Mouse (Mus musculus) CH12.LX (cell line): Measurements from ENCODE around the gene Prim1. TPM values are rescaled to one million over a fixed set of nuclear protein-coding genes. Genes with fewer than 3 reads are reported as not detected.

ENCODE experiments used
- DNase-seq: peaks from one replicate; pipeline ENCODE4 v3.0.0-alpha.2; 2013; ENCODE audit errors: extremely low read depth
- H3K27ac ChIP-seq: 2 replicates; pipeline ENCODE4 v1.5.1; 2012; ENCODE audit warnings: low read depth, mild to moderate bottlenecking, control low read depth, moderate library complexity; ENCODE audit not compliant: insufficient read depth
- H3K27me3 ChIP-seq: replicated peaks from 2 replicates; pipeline ENCODE3; 2012; ENCODE audit warnings: inconsistent platforms
- H3K36me3 ChIP-seq, 2 experiments: replicated peaks in 1 of 2; 2 replicates each; pipeline versions ENCODE3 to v1.6.1; 2012; ENCODE audit warnings: inconsistent platforms in 1 of 2, low read length in 1 of 2, mild to moderate bottlenecking in 1 of 2, mixed read lengths in 1 of 2, moderate library complexity in 1 of 2; ENCODE audit not compliant: control insufficient read depth in 1 of 2, insufficient read depth in 1 of 2
- H3K4me1 ChIP-seq, 2 experiments: 2 replicates each; pipeline ENCODE4 v1.6.1; 2012; ENCODE audit warnings: inconsistent platforms in 1 of 2, moderate library complexity in 1 of 2; ENCODE audit not compliant: insufficient read depth in 2 of 2, control insufficient read depth in 1 of 2
- H3K4me2 ChIP-seq: 2 replicates; pipeline ENCODE4 v1.6.1; 2012; ENCODE audit warnings: low read depth, mild to moderate bottlenecking, control low read depth; ENCODE audit not compliant: poor library complexity, insufficient read depth, severe bottlenecking
- H3K4me3 ChIP-seq, 3 experiments: fragments of 150-350 bp in 1 of 3; sonication (generic) in 1 of 3; replicated peaks in 1 of 3; 2 replicates each; pipeline versions ENCODE3 to v1.5.1; 2011 to 2012; ENCODE audit warnings: low read depth in 2 of 3, low read length in 2 of 3, mild to moderate bottlenecking in 2 of 3, moderate library complexity in 2 of 3, control low read depth in 1 of 3, improper control_type of control experiment in 1 of 3, inconsistent platforms in 1 of 3, mixed read lengths in 1 of 3; ENCODE audit not compliant: poor library complexity in 1 of 3
- H3K79me2 ChIP-seq: replicated peaks from 2 replicates; pipeline ENCODE4 v1.6.1; 2012; ENCODE audit warnings: mild to moderate bottlenecking, moderate library complexity; ENCODE audit not compliant: control insufficient read depth, poor library complexity, insufficient read depth, severe bottlenecking; ENCODE audit errors: extremely low read depth
- H3K9ac ChIP-seq: 2 replicates; pipeline ENCODE4 v1.6.1; 2012; ENCODE audit warnings: low read depth, mild to moderate bottlenecking, control low read depth, moderate library complexity; ENCODE audit not compliant: insufficient read depth
- H3K9me3 ChIP-seq: replicated peaks from 2 replicates; pipeline ENCODE3; 2012; ENCODE audit warnings: low read length, inconsistent platforms, mixed read lengths
- BHLHE40 ChIP-seq: IDR thresholded peaks from 2 replicates; pipeline ENCODE4 v1.6.1; 2011; ENCODE audit warnings: mild to moderate bottlenecking, low read depth, low read length, improper control_type of control experiment
- CHD1 ChIP-seq: IDR thresholded peaks from 2 replicates; pipeline ENCODE4 v1.6.1; 2012; ENCODE audit warnings: low read depth, low read length, improper control_type of control experiment, inconsistent platforms
- E2F4 ChIP-seq: IDR thresholded peaks from 2 replicates; pipeline ENCODE4 v1.6.1; 2011; ENCODE audit warnings: low read depth, low read length, improper control_type of control experiment; ENCODE audit not compliant: insufficient replicate concordance
- MAX ChIP-seq: IDR thresholded peaks from 2 replicates; pipeline ENCODE4 v1.6.1; 2011; ENCODE audit warnings: low read length, improper control_type of control experiment
- MAZ ChIP-seq: IDR thresholded peaks from 2 replicates; pipeline ENCODE4 v1.6.1; 2012; ENCODE audit warnings: low read depth, mild to moderate bottlenecking, inconsistent platforms, low read length, improper control_type of control experiment, moderate library complexity
- MEF2A ChIP-seq: IDR thresholded peaks from 2 replicates; pipeline ENCODE4 v1.6.1; 2014; ENCODE audit warnings: low read depth, mild to moderate bottlenecking, inconsistent platforms, low read length, improper control_type of control experiment, borderline replicate concordance
- MXI1 ChIP-seq: IDR thresholded peaks from 2 replicates; pipeline ENCODE4 v1.6.1; 2011; ENCODE audit warnings: mild to moderate bottlenecking, low read depth, low read length, improper control_type of control experiment
- MYC ChIP-seq: IDR thresholded peaks from 2 replicates; pipeline ENCODE4 v1.6.1; 2011; ENCODE audit warnings: low read depth, mild to moderate bottlenecking, improper control_type of control experiment, low read length
- POLR2AphosphoS2 ChIP-seq: IDR thresholded peaks from 2 replicates; pipeline ENCODE4 v1.6.1; 2011; ENCODE audit warnings: low read depth, low read length, improper control_type of control experiment
- SIN3A ChIP-seq: IDR thresholded peaks from 2 replicates; pipeline ENCODE4 v1.6.1; 2012; ENCODE audit warnings: low read length, improper control_type of control experiment, inconsistent platforms
- USF1 ChIP-seq: IDR thresholded peaks from 2 replicates; pipeline ENCODE4 v1.6.1; 2014; ENCODE audit warnings: low read depth, mild to moderate bottlenecking, inconsistent platforms, low read length, improper control_type of control experiment
- ZKSCAN1 ChIP-seq: IDR thresholded peaks from 2 replicates; pipeline ENCODE4 v1.6.1; 2012; ENCODE audit warnings: low read depth, inconsistent platforms, low read length, improper control_type of control experiment, borderline replicate concordance
- ZNF384 ChIP-seq: IDR thresholded peaks from 2 replicates; pipeline ENCODE4 v1.6.1; 2012; ENCODE audit warnings: low read depth, low read length, improper control_type of control experiment, inconsistent platforms
- dilution Hi-C: fragments of 300-500 bp; cut with MboI; formaldehyde crosslinking; loops from 2 replicates; pipeline ENCODE4 v1.14.3; 2020; ENCODE audit warnings: low sequenced_read_pairs; ENCODE audit not compliant: extremely low pct_unique_long_range_greater_than_20kb, extremely low pct_ligation_motif_present
- in situ Hi-C: fragments of 300-500 bp; cut with MboI; formaldehyde crosslinking; loops from 3 replicates; pipeline ENCODE4 v1.14.3; 2019; ENCODE audit warnings: low sequenced_read_pairs, low pct_ligation_motif_present, low pct_unique_long_range_greater_than_20kb, mixed read lengths
- polyA plus RNA-seq: library from polyadenylated mRNA; unstranded; fragments of >175 nt; gene quantifications from 2 replicates; pipeline ENCODE4 v1.2.1, GENCODE M21; 2012; ENCODE audit warnings: low read depth; ENCODE audit not compliant: insufficient read length
- total RNA-seq, 2 experiments: library from RNA; depleted of rRNA; stranded (reverse); fragments of 300-350 nt in 1 of 2; fragments of >200 nt in 1 of 2; gene quantifications; 2 replicates each; pipeline ENCODE4 v1.2.3; 2012 to 2014

Prim1 gene
- total and polyA plus RNA-seq, 3 experiments = 69.5 to 151 (median 102) TPM

DNA sequence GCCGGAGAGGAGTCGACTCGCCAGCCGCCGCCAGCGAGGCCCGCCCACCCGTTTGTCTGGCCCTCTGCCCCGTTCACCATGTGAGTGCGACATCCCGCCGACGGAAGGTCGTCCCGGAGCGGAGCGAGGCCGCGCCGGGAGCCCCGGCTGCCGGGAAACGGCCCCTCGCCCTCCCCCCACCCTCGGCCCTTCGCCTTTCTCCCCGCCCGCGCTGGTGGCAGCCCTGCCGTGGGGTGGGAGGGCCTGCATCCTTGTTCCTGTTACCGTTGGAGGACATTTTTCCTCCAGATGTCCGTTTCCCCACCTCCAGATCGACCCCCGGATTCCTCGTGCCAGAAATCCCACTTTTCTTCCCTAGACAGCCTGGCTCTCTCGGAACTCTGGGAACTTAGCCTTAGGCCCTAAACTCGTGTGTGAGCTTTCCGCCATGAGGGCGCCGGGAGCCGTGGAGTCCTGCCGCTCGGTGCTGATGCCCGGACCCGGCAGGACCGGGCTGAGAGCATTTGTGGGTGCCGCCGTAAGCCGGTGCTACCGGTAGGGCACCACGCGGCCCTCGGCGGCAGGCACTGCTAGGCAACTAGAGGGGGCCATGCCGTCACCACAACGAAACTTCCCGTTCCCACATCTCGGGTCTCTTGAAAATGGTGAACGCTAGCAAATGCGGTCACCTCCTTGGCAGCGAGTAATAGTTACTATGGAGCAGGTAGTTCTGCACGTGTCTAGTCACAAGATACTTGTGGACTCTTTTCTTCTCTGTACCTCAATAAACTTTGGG lies 44.4 kb downstream of the Prim1 start (continued):
- TF ChIP-seq MAX (peak; percentile 91; the same call in 1 of the 2 replicates), POLR2AphosphoS2 (peak; percentile 46; the same call in 1 of the 2 replicates), MAZ (0 out of 2 replicates have a peak, but pooled peaks have one; percentile 15), BHLHE40 (peak; percentile 74), MXI1 (peak; percentile 96)

DNA sequence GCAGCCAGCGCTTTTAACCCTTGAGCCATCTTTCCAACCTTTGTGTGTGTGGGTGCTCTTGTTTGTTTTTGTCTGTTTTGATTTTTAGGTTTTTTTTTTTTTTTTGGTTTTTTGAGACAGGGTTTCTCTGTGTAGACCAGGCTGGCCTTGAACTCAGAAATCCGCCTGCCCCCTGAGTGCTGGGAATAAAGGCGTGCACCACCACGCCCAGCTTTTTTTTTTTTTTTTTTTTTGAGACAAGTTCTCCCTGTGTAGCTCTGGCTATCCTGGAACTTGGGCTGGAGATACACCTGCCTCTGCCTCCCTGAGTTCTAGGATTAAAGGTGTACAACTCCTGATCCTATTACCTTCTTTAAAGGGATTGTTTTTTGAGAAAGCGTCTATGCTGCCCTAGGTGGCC lies 46.1 kb downstream of the Prim1 start:
- H3K27ac ChIP-seq = no peak overlapping the region

GRCm38 (mm10) chr10:128062221-128062989 lies 47.4 kb downstream of the Prim1 start:
- dilution Hi-C loops = no loop called here
- DNase-seq = no peak
- Histone ChIP-seq H3K4me3 (peak overlapping the region in 1 of 3 experiments; percentile 35), H3K9me3 (no peaks in the 10 kb centered on the region), H3K27me3 (no peaks in the 10 kb centered on the region), H3K79me2 (peaks cover 82% of the 10 kb centered on the region), H3K36me3 (peaks cover 11 to 51% of the 10 kb centered on the region in 2 experiments), H3K9ac (peak overlapping the region; percentile 46), H3K4me1 (peaks cover 7 to 57% of the 10 kb centered on the region in 2 experiments; a peak in 3 of 4 replicates), H3K4me2 (peak overlapping the region; percentile 82), H3K27ac (no peak overlapping the region)
- in situ Hi-C loops = no loop called here
- TF ChIP-seq USF1 = no peak
- TF ChIP-seq E2F4 = no peak
- no peak for TF ChIP-seq SIN3A
- no peak for TF ChIP-seq MEF2A
- no peak for TF ChIP-seq MYC
- TF ChIP-seq MXI1 = no peak
- TF ChIP-seq ZKSCAN1 = no peak
- no peak for TF ChIP-seq CHD1

More for the DNA sequence above, 46.1 kb downstream of the Prim1 start:
- Histone ChIP-seq H3K4me2 (peak overlapping the region; percentile 82), H3K9ac (peak overlapping the region; percentile 99), H3K4me3 (peak overlapping the region in 2 of 3 experiments; percentile 88 to 90), H3K36me3 (peaks cover 10 to 43% of the 10 kb centered on the region in 2 experiments), H3K79me2 (peaks cover 70% of the 10 kb centered on the region), H3K4me1 (peaks cover 7 to 52% of the 10 kb centered on the region in 2 experiments; a peak in 3 of 4 replicates), H3K9me3 (no peaks in the 10 kb centered on the region), H3K27me3 (no peaks in the 10 kb centered on the region)
- DNase-seq = no peak
- in situ Hi-C loops (no loop called here), dilution Hi-C loops (no loop called here)
- peak; percentile 61 for TF ChIP-seq ZNF384
- no peak for TF ChIP-seq MYC
